Mouse (Mus musculus) spleen, adult 2 months (tissue): Measurements from ENCODE around the gene Prpf4.

ENCODE experiments used
- CTCF ChIP-seq: fragments of 200-500 bp; IDR thresholded peaks from 2 replicates; pipeline ENCODE4 v1.5.1; 2011; ENCODE audit warnings: mild to moderate bottlenecking, inconsistent platforms; ENCODE audit not compliant: insufficient read depth, insufficient read length, insufficient replicate concordance; ENCODE audit errors: extremely low read depth
- POLR2A ChIP-seq: fragments of 200-500 bp; IDR thresholded peaks from 2 replicates; pipeline ENCODE4 v1.6.1; 2011; ENCODE audit warnings: low read depth, low read length, inconsistent platforms

GRCm38 (mm10) chr4:62384159-62384558 is 24.4 kb upstream of the Prpf4 start:
- TF ChIP-seq CTCF (no peak), POLR2A (no peak)
